Mouse (Mus musculus): ENCODE measurements around the gene Eml2. TPM values are rescaled to one million over a fixed set of nuclear protein-coding genes. Genes with fewer than 3 reads are reported as not detected.
A peak's percentile ranks its signal among the peaks of the same experiment; 100 is the strongest.

Gene Eml2
- polyA plus RNA-seq, 1 experiment from 2014 or later = 10.7 TPM

GRCm38 (mm10) chr7:19220061-19220460 is 43.8 kb downstream of the Eml2 start:
- H3K4me2 ChIP-seq = no peak overlapping the region
- 67% methylated on average over 3 of the region's 3 CpGs for WGBS
- H3K4me1 ChIP-seq = no peaks in the 10 kb centered on the region
- no peak overlapping the region for H3K4me3 ChIP-seq (replicated peaks)
- ATAC-seq (ENCODE audit: insufficient read depth, low FRiP score, low read depth) = no peak
- no peaks in the 10 kb centered on the region for H3K9me3 ChIP-seq
- H3K27me3 ChIP-seq (replicated peaks) = no peaks in the 10 kb centered on the region
- H3K36me3 ChIP-seq = no peaks in the 10 kb centered on the region
- H3K9ac ChIP-seq = no peak overlapping the region
- no peak overlapping the region for H3K27ac ChIP-seq

GRCm38 (mm10) chr7:19222189-19222588 is 46.0 kb downstream of the Eml2 start:
- Histone ChIP-seq H3K27me3 (replicated peaks) (no peaks in the 10 kb centered on the region), H3K9ac (no peak overlapping the region), H3K27ac (no peak overlapping the region), H3K4me1 (peaks cover 7% of the 10 kb centered on the region; the same call in 1 of the 2 replicates), H3K36me3 (no peaks in the 10 kb centered on the region), H3K4me2 (no peak overlapping the region), H3K9me3 (no peaks in the 10 kb centered on the region), H3K4me3 (replicated peaks) (no peak overlapping the region)
- ATAC-seq (ENCODE audit: insufficient read depth, low FRiP score, low read depth) = no peak
- 92% methylated on average over 16 of the region's 16 CpGs for WGBS

- H3K27me3 ChIP-seq (replicated peaks) = no peaks in the 10 kb centered on the region
- no peak for ATAC-seq (ENCODE audit: insufficient read depth, low FRiP score, low read depth)
Observed at GRCm38 (mm10) chr7:19222875-19223274, 46.7 kb downstream of the Eml2 start.

GRCm38 (mm10) chr7:19224933-19225332 is 48.7 kb downstream of the Eml2 start:
- 69% methylated on average over 4 of the region's 4 CpGs for WGBS
- Histone ChIP-seq H3K4me1 (peaks cover 15% of the 10 kb centered on the region; the same call in 1 of the 2 replicates), H3K9ac (no peak overlapping the region), H3K4me2 (no peak overlapping the region), H3K36me3 (no peaks in the 10 kb centered on the region), H3K9me3 (no peaks in the 10 kb centered on the region), H3K27me3 (replicated peaks) (no peaks in the 10 kb centered on the region), H3K27ac (no peak overlapping the region), H3K4me3 (replicated peaks) (no peak overlapping the region)
- no peak for ATAC-seq (ENCODE audit: insufficient read depth, low FRiP score, low read depth)

More at GRCm38 (mm10) chr7:19222875-19223274, 46.7 kb downstream of the Eml2 start:
- Histone ChIP-seq H3K9ac (no peak overlapping the region), H3K36me3 (no peaks in the 10 kb centered on the region), H3K4me3 (replicated peaks) (no peak overlapping the region), H3K27ac (no peak overlapping the region), H3K9me3 (no peaks in the 10 kb centered on the region), H3K4me2 (no peak overlapping the region), H3K4me1 (peaks cover 7% of the 10 kb centered on the region; the same call in 1 of the 2 replicates)
- 86% methylated on average over 14 of the region's 14 CpGs for WGBS

GRCm38 (mm10) chr7:19226817-19227797 is 50.9 kb downstream of the Eml2 start:
- no peak for ATAC-seq (ENCODE audit: insufficient read depth, low FRiP score, low read depth)
- Histone ChIP-seq H3K9me3 (no peaks in the 10 kb centered on the region), H3K4me1 (peaks cover 16% of the 10 kb centered on the region; the same call in 1 of the 2 replicates), H3K9ac (peak overlapping the region; percentile 60; the same call in 1 of the 2 replicates), H3K4me3 (replicated peaks) (peak overlapping the region; percentile 65), H3K36me3 (no peaks in the 10 kb centered on the region), H3K27me3 (replicated peaks) (no peaks in the 10 kb centered on the region), H3K27ac (peak overlapping the region; percentile 99), H3K4me2 (peak overlapping the region; percentile 73)
- WGBS = 12% methylated on average over 20 of the region's 20 CpGs

GRCm38 (mm10) chr7:19227883-19228792 is 51.9 kb downstream of the Eml2 start, which contains the start of gene Opa3:
Opa3 (plus strand) TSS chr7:19228334.
- H3K27me3 ChIP-seq (replicated peaks) = no peaks in the 10 kb centered on the region
- ATAC-seq (ENCODE audit: insufficient read depth, low FRiP score, low read depth) = peak; percentile 91
- H3K27ac ChIP-seq = peak within 1 kb of the TSS; percentile 99
- WGBS = under 1% methylated on average over 91 of the region's 91 CpGs
- H3K4me1 ChIP-seq = peaks cover 16% of the 10 kb centered on the region; the same call in 1 of the 2 replicates
- H3K9me3 ChIP-seq = no peaks in the 10 kb centered on the region
- no peaks in the 10 kb centered on the region for H3K36me3 ChIP-seq
- H3K9ac ChIP-seq = peak within 1 kb of the TSS; percentile 60
- H3K4me2 ChIP-seq = peak within 1 kb of the TSS; percentile 87
- H3K4me3 ChIP-seq (replicated peaks) = peak within 1 kb of the TSS; percentile 65

GRCm38 (mm10) chr7:19228793-19229148 is 52.5 kb downstream of the Eml2 start:
- peak overlapping the region; percentile 82 for H3K27ac ChIP-seq
- WGBS = 0% methylated on average over 14 of the region's 14 CpGs
- H3K4me1 ChIP-seq = peaks cover 16% of the 10 kb centered on the region; the same call in 1 of the 2 replicates
- H3K4me3 ChIP-seq (replicated peaks) = peak overlapping the region; percentile 65
- H3K9ac ChIP-seq = peak overlapping the region; percentile 56; the same call in 1 of the 2 replicates
- ATAC-seq (ENCODE audit: insufficient read depth, low FRiP score, low read depth) = no peak
- H3K4me2 ChIP-seq = peak overlapping the region; percentile 87
- no peaks in the 10 kb centered on the region for H3K27me3 ChIP-seq (replicated peaks)
- no peaks in the 10 kb centered on the region for H3K9me3 ChIP-seq
- H3K36me3 ChIP-seq = no peaks in the 10 kb centered on the region

- 30% methylated on average over 5 of the region's 5 CpGs for WGBS
- H3K9ac ChIP-seq = peak overlapping the region; percentile 56; the same call in 1 of the 2 replicates
- no peaks in the 10 kb centered on the region for H3K36me3 ChIP-seq
- H3K4me2 ChIP-seq = peak overlapping the region; percentile 87
- ATAC-seq (ENCODE audit: insufficient read depth, low FRiP score, low read depth) = no peak
- H3K27ac ChIP-seq = peak overlapping the region; percentile 82; the same call in 1 of the 2 replicates
- no peaks in the 10 kb centered on the region for H3K9me3 ChIP-seq
- no peaks in the 10 kb centered on the region for H3K27me3 ChIP-seq (replicated peaks)
- H3K4me1 ChIP-seq = peaks cover 16% of the 10 kb centered on the region; the same call in 1 of the 2 replicates
- peak overlapping the region; percentile 65 for H3K4me3 ChIP-seq (replicated peaks)
Observed at GRCm38 (mm10) chr7:19229404-19229803, 53.2 kb downstream of the Eml2 start.

- Histone ChIP-seq H3K27me3 (replicated peaks) (no peaks in the 10 kb centered on the region), H3K4me3 (replicated peaks) (no peak overlapping the region), H3K4me1 (peaks cover 16% of the 10 kb centered on the region; the same call in 1 of the 2 replicates), H3K9me3 (no peaks in the 10 kb centered on the region), H3K27ac (no peak overlapping the region), H3K36me3 (no peaks in the 10 kb centered on the region), H3K9ac (no peak overlapping the region), H3K4me2 (no peak overlapping the region)
- WGBS = 93% methylated on average over 2 of the region's 2 CpGs
- ATAC-seq (ENCODE audit: insufficient read depth, low FRiP score, low read depth) = no peak
Observed at GRCm38 (mm10) chr7:19230041-19230580, 53.9 kb downstream of the Eml2 start.

- Histone ChIP-seq H3K27ac (no peak overlapping the region), H3K27me3 (replicated peaks) (no peaks in the 10 kb centered on the region), H3K9me3 (no peaks in the 10 kb centered on the region), H3K4me3 (replicated peaks) (no peak overlapping the region; the same call in 1 of the 2 replicates), H3K36me3 (no peaks in the 10 kb centered on the region), H3K9ac (no peak overlapping the region), H3K4me1 (peaks cover 16% of the 10 kb centered on the region; the same call in 1 of the 2 replicates), H3K4me2 (no peak overlapping the region)
- 95% methylated on average over 5 of the region's 5 CpGs for WGBS
- ATAC-seq (ENCODE audit: insufficient read depth, low FRiP score, low read depth) = no peak
Observed at GRCm38 (mm10) chr7:19230899-19231298, 54.7 kb downstream of the Eml2 start.

- Histone ChIP-seq H3K27ac (no peak overlapping the region), H3K27me3 (replicated peaks) (no peaks in the 10 kb centered on the region), H3K9me3 (no peaks in the 10 kb centered on the region), H3K9ac (no peak overlapping the region), H3K4me2 (no peak overlapping the region), H3K4me3 (replicated peaks) (no peak overlapping the region), H3K36me3 (no peaks in the 10 kb centered on the region), H3K4me1 (peaks cover 16% of the 10 kb centered on the region; the same call in 1 of the 2 replicates)
- no peak for ATAC-seq (ENCODE audit: insufficient read depth, low FRiP score, low read depth)
- 84% methylated on average over 3 of the region's 3 CpGs for WGBS
Observed at GRCm38 (mm10) chr7:19231849-19232248, 55.6 kb downstream of the Eml2 start.

Data from stomach, embryonic 15.5 days (tissue).